Mouse (Mus musculus): Measurements from ENCODE around the gene Crlf1. TPM values are rescaled to one million over a fixed set of nuclear protein-coding genes. Genes with fewer than 3 reads are reported as not detected.

Gene Crlf1
- polyA plus RNA-seq, 1 experiment, result 294 TPM

GRCm38 (mm10) chr8:70511770-70512169, 18.8 kb downstream of the Crlf1 start:
- H3K4me3 ChIP-seq (ENCODE audit: insufficient read depth, poor library complexity, severe bottlenecking), result no peak overlapping the region
- TF ChIP-seq MYOG (IDR thresholded peaks at IDR 0.05; ENCODE audit: control insufficient read depth, extremely low read depth, insufficient read length) (no peak), CEBPB (IDR thresholded peaks at IDR 0.05; ENCODE audit: low read depth) (no peak), FOSL1 (IDR thresholded peaks at IDR 0.05; ENCODE audit: insufficient read depth, low read length, poor library complexity, severe bottlenecking) (no peak), CTCF (IDR thresholded peaks at IDR 0.05; ENCODE audit: control insufficient read depth, insufficient read depth, insufficient read length) (no peak), USF1 (IDR thresholded peaks at IDR 0.05; ENCODE audit: low read depth) (no peak), MAX (IDR thresholded peaks at IDR 0.05) (no peak), MYOD1 (IDR thresholded peaks at IDR 0.05; ENCODE audit: control insufficient read depth, insufficient read length, low read depth) (no peak)
- H3ac ChIP-seq (ENCODE audit: control insufficient read depth, insufficient read length, low read depth), result no peak overlapping the region
- peaks cover 33% of the 10 kb centered on the region for H3K79me3 ChIP-seq (ENCODE audit: low read depth)
- peaks cover 52% of the 10 kb centered on the region for H3K36me3 ChIP-seq (ENCODE audit: control insufficient read depth, insufficient read depth)
- peaks cover 62% of the 10 kb centered on the region for H3K79me2 ChIP-seq (ENCODE audit: control insufficient read depth, insufficient read depth)
- H3K27me3 ChIP-seq (ENCODE audit: control insufficient read depth, insufficient read depth, insufficient read length), result no peaks in the 10 kb centered on the region

DNA sequence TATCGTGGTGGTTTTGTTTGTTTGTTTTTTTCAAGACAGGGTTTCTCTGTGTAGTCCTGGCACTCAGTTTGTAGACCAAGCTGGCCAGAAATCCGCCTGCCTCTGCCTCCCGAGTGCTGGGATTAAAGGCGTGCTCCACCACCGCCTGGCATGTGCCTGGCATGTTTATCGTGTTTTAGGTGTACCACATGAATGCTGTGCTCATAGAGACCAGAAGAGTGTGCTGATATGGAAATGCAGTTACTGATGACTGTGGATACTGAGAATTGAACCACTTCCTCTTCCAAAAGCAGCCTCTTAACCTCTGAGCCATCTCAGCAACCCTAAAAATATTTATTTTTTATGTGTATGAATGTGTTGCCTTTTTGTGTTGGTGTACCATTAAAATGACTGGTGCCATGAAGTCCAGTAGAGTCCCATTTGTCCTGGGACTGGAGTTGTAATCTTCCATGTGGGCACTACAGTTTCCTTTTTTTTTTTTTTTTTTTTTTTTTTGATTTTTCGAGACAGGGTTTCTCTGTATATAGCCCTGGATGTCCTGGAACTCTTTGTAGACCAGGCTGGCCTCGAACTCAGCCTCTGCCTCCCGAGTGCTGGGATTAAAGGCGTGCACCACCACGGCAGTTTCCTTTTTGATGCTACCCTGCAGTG, 19.4 kb downstream of the Crlf1 start:
- no peaks in the 10 kb centered on the region for H3K27me3 ChIP-seq (ENCODE audit: control insufficient read depth, insufficient read depth, insufficient read length)
- H3K79me2 ChIP-seq (ENCODE audit: control insufficient read depth, insufficient read depth), result peaks cover 61% of the 10 kb centered on the region
- H3K36me3 ChIP-seq (ENCODE audit: control insufficient read depth, insufficient read depth), result peaks cover 48% of the 10 kb centered on the region
- TF ChIP-seq MYOG (IDR thresholded peaks at IDR 0.05; ENCODE audit: control insufficient read depth, extremely low read depth, insufficient read length), result no peak
- no peak for TF ChIP-seq MYOD1 (IDR thresholded peaks at IDR 0.05; ENCODE audit: control insufficient read depth, insufficient read length, low read depth)
- TF ChIP-seq CEBPB (IDR thresholded peaks at IDR 0.05; ENCODE audit: low read depth), result no peak
- no peak for TF ChIP-seq CTCF (IDR thresholded peaks at IDR 0.05; ENCODE audit: control insufficient read depth, insufficient read depth, insufficient read length)
- no peak for TF ChIP-seq USF1 (IDR thresholded peaks at IDR 0.05; ENCODE audit: low read depth)
- no peak for TF ChIP-seq MAX (IDR thresholded peaks at IDR 0.05)
- no peak for TF ChIP-seq FOSL1 (IDR thresholded peaks at IDR 0.05; ENCODE audit: insufficient read depth, low read length, poor library complexity, severe bottlenecking)
- no peak overlapping the region for H3ac ChIP-seq (ENCODE audit: control insufficient read depth, insufficient read length, low read depth)
- H3K4me3 ChIP-seq (ENCODE audit: insufficient read depth, poor library complexity, severe bottlenecking), result no peak overlapping the region
- peaks cover 33% of the 10 kb centered on the region for H3K79me3 ChIP-seq (ENCODE audit: low read depth)

DNA sequence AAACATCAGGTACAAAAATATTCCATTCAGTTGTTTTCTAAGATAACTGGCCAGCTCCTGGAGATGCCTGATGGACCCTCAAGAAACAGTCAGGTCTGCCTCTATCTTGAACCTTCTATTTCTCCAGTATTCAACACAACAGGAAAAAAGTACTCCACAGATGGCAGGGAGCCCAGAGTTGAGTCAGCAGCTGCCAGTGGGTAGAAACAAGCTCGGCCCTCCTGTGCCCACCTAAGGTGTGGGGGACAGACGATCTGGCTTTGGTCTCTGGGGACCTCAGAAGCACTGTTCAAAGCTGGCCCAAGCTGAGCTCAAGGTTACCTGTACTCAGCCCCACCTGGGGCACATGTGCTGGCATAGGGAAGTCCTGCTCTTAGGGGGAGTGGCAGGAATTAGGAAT, 20.5 kb downstream of the Crlf1 start:
- H3K79me2 ChIP-seq (ENCODE audit: control insufficient read depth, insufficient read depth), result peaks cover 51% of the 10 kb centered on the region
- H3K4me3 ChIP-seq (ENCODE audit: insufficient read depth, poor library complexity, severe bottlenecking), result no peak overlapping the region
- peaks cover 38% of the 10 kb centered on the region for H3K36me3 ChIP-seq (ENCODE audit: control insufficient read depth, insufficient read depth)
- peaks cover 27% of the 10 kb centered on the region for H3K79me3 ChIP-seq (ENCODE audit: low read depth)
- no peaks in the 10 kb centered on the region for H3K27me3 ChIP-seq (ENCODE audit: control insufficient read depth, insufficient read depth, insufficient read length)
- TF ChIP-seq USF1 (IDR thresholded peaks at IDR 0.05; ENCODE audit: low read depth) (no peak), MAX (IDR thresholded peaks at IDR 0.05) (no peak), CEBPB (IDR thresholded peaks at IDR 0.05; ENCODE audit: low read depth) (no peak), MYOD1 (IDR thresholded peaks at IDR 0.05; ENCODE audit: control insufficient read depth, insufficient read length, low read depth) (no peak), FOSL1 (IDR thresholded peaks at IDR 0.05; ENCODE audit: insufficient read depth, low read length, poor library complexity, severe bottlenecking) (no peak)
- H3ac ChIP-seq (ENCODE audit: control insufficient read depth, insufficient read length, low read depth), result no peak overlapping the region

DNA sequence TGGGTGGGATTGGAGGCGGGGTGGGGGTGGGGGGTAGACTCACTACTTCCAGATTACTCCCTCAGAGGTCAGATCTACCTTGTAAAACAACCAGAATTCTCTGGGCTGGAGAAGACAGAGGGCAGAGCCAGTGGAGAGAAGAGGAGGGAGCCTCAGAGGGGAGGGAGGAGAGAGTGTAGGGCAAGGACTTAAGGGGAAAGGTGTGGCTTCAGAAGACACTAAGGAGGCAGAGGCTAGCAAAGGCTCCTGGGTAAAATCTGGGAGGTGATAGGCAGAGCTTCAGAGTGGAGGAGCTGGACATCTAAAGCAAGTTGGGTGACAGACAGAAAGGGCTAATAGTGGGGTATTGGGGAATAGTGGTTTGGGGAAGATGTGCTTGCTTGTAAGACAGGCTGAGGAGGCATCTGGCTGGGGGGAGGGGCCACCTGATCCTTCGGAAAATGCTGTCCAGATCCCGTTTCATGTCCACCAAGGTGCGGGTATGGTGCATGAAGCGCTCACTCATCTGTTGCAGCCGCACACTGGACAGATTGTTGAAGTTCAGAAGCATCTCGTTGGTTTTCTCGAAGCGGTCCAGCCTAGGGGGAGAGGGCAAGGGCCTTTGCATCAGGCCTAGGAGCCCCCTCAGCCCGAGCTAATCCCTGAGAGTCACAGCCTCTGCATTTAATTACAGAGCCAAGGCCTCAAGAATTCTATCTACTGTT, 25.1 kb downstream of the Crlf1 start:
- Histone ChIP-seq H3ac (ENCODE audit: control insufficient read depth, insufficient read length, low read depth) (no peak overlapping the region), H3K4me3 (ENCODE audit: insufficient read depth, poor library complexity, severe bottlenecking) (no peak overlapping the region), H3K27me3 (ENCODE audit: control insufficient read depth, insufficient read depth, insufficient read length) (no peaks in the 10 kb centered on the region), H3K79me3 (ENCODE audit: low read depth) (peaks cover 3% of the 10 kb centered on the region), H3K36me3 (ENCODE audit: control insufficient read depth, insufficient read depth) (peaks cover 12% of the 10 kb centered on the region), H3K79me2 (ENCODE audit: control insufficient read depth, insufficient read depth) (peaks cover 9% of the 10 kb centered on the region)
- TF ChIP-seq MAX (IDR thresholded peaks at IDR 0.05) (no peak), CTCF (IDR thresholded peaks at IDR 0.05; ENCODE audit: control insufficient read depth, insufficient read depth, insufficient read length) (no peak), FOSL1 (IDR thresholded peaks at IDR 0.05; ENCODE audit: insufficient read depth, low read length, poor library complexity, severe bottlenecking) (no peak), MYOD1 (IDR thresholded peaks at IDR 0.05; ENCODE audit: control insufficient read depth, insufficient read length, low read depth) (no peak), USF1 (IDR thresholded peaks at IDR 0.05; ENCODE audit: low read depth) (no peak)

DNA sequence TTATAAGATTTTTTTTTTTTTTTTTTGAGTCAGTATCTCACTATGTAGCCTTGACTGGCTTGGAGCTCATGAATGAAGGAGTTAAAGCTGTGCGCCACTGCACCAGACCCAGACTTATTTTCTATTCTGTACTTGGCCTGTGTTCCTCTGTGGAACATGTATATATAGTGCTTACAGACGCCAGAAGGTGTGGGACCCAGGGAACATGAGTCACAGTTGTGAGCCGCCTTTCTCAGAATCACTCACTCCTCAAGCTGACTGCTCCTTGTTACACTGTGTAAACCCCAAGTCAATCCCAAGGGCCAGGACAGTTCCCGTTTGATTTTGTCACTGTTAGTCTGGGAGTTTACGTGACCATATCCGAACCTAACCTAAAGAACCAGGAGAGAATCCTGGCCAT, 26.1 kb downstream of the Crlf1 start:
- TF ChIP-seq CEBPB (IDR thresholded peaks at IDR 0.05; ENCODE audit: low read depth), result no peak
- no peak for TF ChIP-seq USF1 (IDR thresholded peaks at IDR 0.05; ENCODE audit: low read depth)
- TF ChIP-seq FOSL1 (IDR thresholded peaks at IDR 0.05; ENCODE audit: insufficient read depth, low read length, poor library complexity, severe bottlenecking), result no peak
- no peak for TF ChIP-seq MAX (IDR thresholded peaks at IDR 0.05)
- no peak for TF ChIP-seq MYOG (IDR thresholded peaks at IDR 0.05; ENCODE audit: control insufficient read depth, extremely low read depth, insufficient read length)

More for the DNA sequence above, 26.1 kb downstream of the Crlf1 start:
- H3K79me2 ChIP-seq (ENCODE audit: control insufficient read depth, insufficient read depth), result peaks cover 6% of the 10 kb centered on the region
- H3ac ChIP-seq (ENCODE audit: control insufficient read depth, insufficient read length, low read depth), result no peak overlapping the region
- peaks cover 3% of the 10 kb centered on the region for H3K79me3 ChIP-seq (ENCODE audit: low read depth)
- no peak overlapping the region for H3K4me3 ChIP-seq (ENCODE audit: insufficient read depth, poor library complexity, severe bottlenecking)
- peaks cover 9% of the 10 kb centered on the region for H3K36me3 ChIP-seq (ENCODE audit: control insufficient read depth, insufficient read depth)
- H3K27me3 ChIP-seq (ENCODE audit: control insufficient read depth, insufficient read depth, insufficient read length), result no peaks in the 10 kb centered on the region

Measured in C2C12 (cell line).